Mouse (Mus musculus): ENCODE results near the gene Nasp.

DNA sequence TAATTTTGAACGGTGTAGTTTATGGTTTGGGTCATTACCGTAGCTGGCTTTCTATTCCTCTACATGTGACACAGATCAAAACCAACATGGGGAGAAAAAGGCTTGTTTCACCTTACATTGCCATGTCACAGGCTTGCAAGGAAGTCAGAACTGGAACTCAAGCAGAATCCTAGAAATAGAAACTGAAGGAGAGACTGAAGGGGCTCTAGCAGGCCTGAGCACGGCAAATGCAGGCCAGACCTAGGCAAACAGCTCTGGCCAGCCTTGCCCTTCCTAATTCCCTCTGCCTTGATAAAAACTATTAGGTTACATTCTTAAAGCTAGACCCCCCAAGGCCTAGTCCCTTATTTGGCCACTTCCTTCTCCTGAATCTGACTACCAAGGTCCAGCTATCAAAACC lies 27.9 kb upstream of the Nasp start:
- TF ChIP-seq CTCF (conservative IDR thresholded peaks at IDR 0.05; ENCODE audit: insufficient read depth, insufficient read length, low read depth, low read length) (no peak), POLR2A (IDR thresholded peaks at IDR 0.05; ENCODE audit: low read depth, low read length) (no peak)
